Mouse (Mus musculus): Measurements from ENCODE around the gene Mcpt9.
"Not testable (repeated sequence)": the region's sequence is repeated elsewhere in the genome, so short reads cannot be mapped to it uniquely, and the experiment has no call there.

- TF ChIP-seq HCFC1 (IDR thresholded peaks at IDR 0.05; ENCODE audit: low read depth, low read length); CTCF (IDR thresholded peaks at IDR 0.05 in 2 of 3, conservative IDR thresholded peaks at IDR 0.05 in 1 of 3; ENCODE audit: control insufficient read depth in 1 of 3, insufficient read depth in 1 of 3, low read depth in 2 of 3, low read length in 3 of 3, poor library complexity in 1 of 3, severe bottlenecking in 1 of 3); ETS1 (IDR thresholded peaks at IDR 0.05; ENCODE audit: low read depth, low read length); GATA1 (IDR thresholded peaks at IDR 0.05; ENCODE audit: low read depth, low read length); MXI1 (IDR thresholded peaks at IDR 0.05; ENCODE audit: low read depth, low read length); ZKSCAN1 (IDR thresholded peaks at IDR 0.05; ENCODE audit: low read depth, low read length); MAFK (IDR thresholded peaks at IDR 0.05; ENCODE audit: borderline replicate concordance, low read depth, low read length); NELFE (IDR thresholded peaks at IDR 0.05; ENCODE audit: low read depth, low read length); USF1 (IDR thresholded peaks at IDR 0.05; ENCODE audit: low read depth, low read length); MEF2A (IDR thresholded peaks at IDR 0.05; ENCODE audit: extremely low read depth, insufficient replicate concordance, low read depth, low read length, poor library complexity, severe bottlenecking); JUND (IDR thresholded peaks at IDR 0.05; ENCODE audit: low read depth, low read length); MYC (IDR thresholded peaks at IDR 0.05; ENCODE audit: low read depth, low read length); POLR2A (IDR thresholded peaks at IDR 0.05; ENCODE audit: control insufficient read depth in 1 of 2, insufficient read depth in 1 of 2, low read depth in 1 of 2, low read length in 2 of 2, poor library complexity in 1 of 2); EP300 (IDR thresholded peaks at IDR 0.05; ENCODE audit: low read depth in 1 of 2, low read length in 2 of 2): not testable (repeated sequence)
These were observed at the start of gene Mcpt9 for GRCm38 (mm10) chr14:56030395-56030794.

Measured in MEL (cell line).